Mouse (Mus musculus) retina, postnatal 7 days (tissue): Measurements from ENCODE around the gene Dctpp1.
"Not testable (repeated sequence)": the region's sequence is repeated elsewhere in the genome, so short reads cannot be mapped to it uniquely, and the experiment has no call there.

Source experiments
- DNase-seq: peaks from one replicate; pipeline ENCODE4 v3.0.0-alpha.2; 2012; ENCODE audit warnings: low read depth, low spot score

Gene Dctpp1

GRCm38 (mm10) chr7:127270666-127271065 lies 10.2 kb upstream of the Dctpp1 start:
- DNase-seq, result no peak

- DNase-seq, result no peak
These were observed 9.7 kb upstream of the Dctpp1 start for GRCm38 (mm10) chr7:127270256-127270655.

- DNase-seq, result no peak
These were observed 3.0 kb upstream of the Dctpp1 start for GRCm38 (mm10) chr7:127263526-127263925.

DNA sequence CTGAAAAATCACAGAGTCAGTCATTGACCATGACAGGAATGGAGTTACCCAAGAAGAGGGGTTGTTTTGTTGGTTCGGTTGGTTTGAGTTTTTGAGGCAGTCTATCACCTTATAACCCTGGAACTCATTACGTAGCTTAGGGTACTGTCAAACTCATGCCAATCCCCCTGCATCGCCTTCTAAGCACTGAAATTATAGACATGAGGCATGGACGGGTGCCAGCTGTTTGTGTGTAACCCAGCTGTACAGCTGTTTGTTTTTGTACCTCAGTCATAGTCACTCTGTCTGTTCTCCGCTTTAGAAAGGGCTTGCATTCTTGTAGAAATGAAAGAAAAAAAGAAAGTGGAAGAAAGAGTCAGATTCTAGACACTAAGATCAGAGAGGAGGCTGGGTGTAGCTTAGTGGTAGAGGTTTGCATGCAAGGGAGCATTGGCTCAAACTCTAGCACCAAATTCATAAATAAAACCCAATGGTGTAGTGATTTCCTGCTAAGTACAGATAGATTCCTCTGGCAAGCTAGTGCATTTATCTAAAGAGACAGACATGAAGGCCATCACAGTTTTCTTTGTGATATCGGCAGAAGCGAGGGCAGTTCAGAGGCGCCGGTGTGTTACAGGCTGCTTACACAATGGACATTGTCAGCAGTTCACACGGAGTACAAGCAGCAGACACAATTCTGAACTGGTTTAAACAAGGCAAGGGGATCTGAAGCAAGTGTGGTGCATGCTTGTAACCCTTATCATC lies 1.9 kb upstream of the Dctpp1 start:
- DNase-seq, result no peak

DNA sequence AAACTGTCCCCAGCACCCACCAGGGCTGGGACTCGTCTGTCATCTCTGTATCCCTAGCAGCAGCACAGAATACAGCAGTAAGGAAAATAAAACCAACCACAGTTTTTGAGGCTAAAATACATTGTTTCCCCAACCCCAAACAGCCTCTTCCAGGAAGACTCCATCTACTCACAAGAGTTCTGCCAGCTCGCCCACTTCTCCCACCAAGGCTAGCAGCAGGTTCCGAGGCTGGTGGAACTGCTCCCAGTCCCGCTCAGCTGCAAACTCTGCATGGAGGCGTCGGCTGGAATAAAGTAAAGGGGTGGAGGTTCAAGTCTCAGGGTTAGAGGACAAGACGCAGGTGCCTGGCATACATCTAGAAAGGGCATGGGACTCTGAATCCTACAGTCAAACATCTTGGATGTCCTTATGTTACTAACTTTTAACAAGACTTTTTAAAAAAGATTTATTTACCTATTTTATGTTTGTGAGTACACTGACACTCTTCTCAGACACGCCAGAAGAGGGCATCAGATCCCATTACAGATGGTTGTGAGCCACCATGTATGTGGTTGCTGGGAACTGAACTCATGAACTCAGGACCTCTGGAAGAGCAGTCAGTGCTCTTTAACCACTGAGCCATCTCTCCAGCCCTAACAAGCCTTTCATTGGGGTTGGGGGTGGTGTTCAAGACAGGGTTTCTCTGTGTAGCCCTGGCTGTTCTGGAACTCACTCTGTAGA lies 1.2 kb downstream of the Dctpp1 start:
- DNase-seq, result no peak

DNA sequence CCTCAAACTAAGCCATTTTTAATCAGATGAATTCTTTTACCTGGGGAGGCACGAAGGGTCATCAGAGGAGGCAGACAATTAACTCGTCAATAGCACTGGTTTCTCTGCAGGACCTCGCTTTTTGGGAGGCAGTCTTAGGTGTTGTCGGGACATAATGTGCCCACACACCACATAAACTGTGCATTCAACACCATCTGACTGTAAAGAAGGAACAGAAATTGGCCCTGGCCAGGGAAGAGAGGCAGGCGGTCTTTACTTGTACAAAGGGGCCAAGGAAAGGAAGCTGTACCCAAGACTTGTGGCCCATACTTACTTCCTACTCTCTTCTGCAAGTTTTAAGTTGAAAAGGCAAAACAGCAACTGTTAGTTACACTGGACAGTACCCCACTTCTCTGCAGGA lies 4.0 kb downstream of the Dctpp1 start:
- DNase-seq, result no peak

GRCm38 (mm10) chr7:127255965-127256364 lies 4.5 kb downstream of the Dctpp1 start:
- DNase-seq, result no peak

GRCm38 (mm10) chr7:127255008-127255407 lies 5.5 kb downstream of the Dctpp1 start:
- DNase-seq, result no peak

GRCm38 (mm10) chr7:127253821-127254769 lies 6.4 kb downstream of the Dctpp1 start:
- DNase-seq, result peak; percentile 95

- no peak for DNase-seq
These were observed 7.2 kb downstream of the Dctpp1 start for GRCm38 (mm10) chr7:127253341-127253740.

DNA sequence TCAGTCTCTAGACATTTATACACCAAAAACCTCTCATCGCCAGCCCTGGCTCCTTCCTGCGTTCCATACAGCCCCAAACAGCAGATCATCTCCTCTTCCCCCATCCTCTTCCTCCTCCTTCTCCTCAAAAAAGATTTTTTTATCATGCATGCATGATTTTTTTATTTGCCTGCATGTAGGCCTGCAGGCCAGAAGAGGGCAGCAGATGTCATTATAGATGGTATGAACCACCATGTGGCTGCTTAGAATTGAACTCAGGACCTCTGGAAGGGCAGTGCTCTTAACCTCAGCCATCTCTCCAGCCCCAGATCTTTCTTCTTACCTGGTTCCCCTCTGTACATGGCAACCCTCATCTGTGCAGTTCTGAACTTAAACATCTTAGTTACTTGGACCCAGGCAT lies 8.1 kb downstream of the Dctpp1 start:
- no peak for DNase-seq

DNA sequence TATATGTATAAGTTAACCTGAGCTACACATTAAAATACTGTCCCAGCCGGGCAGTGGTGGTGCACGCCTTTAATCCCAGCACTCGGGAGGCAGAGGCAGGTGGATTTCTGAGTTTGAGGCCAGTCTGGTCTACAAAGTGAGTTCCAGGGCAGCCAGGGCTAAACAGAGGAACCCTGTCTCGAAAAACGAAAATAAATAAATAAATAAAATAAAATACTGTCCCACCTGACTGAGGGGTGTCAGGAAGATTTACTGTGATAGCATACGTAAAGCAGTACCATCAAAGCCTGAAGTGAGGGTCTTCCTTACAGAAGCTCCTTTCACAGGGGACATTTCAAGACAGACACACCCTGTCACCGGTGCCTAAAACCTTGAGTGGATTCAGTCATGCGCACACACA lies 10.0 kb downstream of the Dctpp1 start:
- not testable (repeated sequence) for DNase-seq

- no peak for DNase-seq
These were observed 15.6 kb downstream of the Dctpp1 start for GRCm38 (mm10) chr7:127244658-127245510.

- peak; percentile 81 for DNase-seq
These were observed 16.4 kb downstream of the Dctpp1 start, which contains the start of gene Zfp771 for GRCm38 (mm10) chr7:127243870-127244657. TSS of gene Zfp771 (plus strand) at chr7:127244274.

GRCm38 (mm10) chr7:127243361-127243867 lies 17.1 kb downstream of the Dctpp1 start:
- no peak for DNase-seq

DNA sequence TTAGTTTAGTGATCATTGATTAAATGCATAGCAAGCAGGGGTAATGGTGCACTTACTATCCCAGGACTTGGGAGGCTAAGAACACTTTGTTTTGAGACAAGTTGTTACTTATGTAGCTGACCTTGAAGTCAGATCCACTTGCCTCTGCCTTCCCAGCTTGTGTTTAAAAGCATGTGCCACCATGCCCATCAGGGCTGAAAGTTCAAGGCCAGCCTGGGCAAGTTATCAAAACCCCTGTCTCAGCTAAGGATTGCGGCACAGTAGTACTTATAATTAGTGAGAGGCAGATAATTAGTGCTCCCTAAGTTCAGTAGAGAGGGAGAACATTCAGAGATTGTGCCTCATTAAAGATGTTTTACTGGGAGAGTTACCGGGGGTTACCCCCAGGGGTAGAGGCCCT lies 25.7 kb downstream of the Dctpp1 start:
- DNase-seq, result no peak

DNA sequence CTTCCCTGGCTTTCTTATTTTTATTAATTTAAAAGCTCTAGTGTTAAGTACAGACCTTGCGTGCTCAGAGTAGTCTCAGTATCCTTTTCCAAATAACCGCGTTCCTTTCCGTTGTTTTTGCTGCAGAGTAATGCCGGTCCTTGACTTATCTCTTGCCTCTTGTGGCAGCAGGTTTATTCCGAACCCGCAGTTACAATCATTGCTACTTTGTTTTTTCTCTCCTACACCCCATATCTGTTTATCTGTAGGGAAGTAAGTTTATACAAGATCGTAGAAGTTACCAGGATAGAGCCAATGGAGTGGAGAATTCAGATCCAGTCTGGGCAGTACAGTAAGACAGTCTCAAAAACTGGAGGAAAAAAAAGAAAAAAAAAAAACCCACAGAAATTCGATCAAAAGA lies 26.7 kb downstream of the Dctpp1 start:
- no peak for DNase-seq

DNA sequence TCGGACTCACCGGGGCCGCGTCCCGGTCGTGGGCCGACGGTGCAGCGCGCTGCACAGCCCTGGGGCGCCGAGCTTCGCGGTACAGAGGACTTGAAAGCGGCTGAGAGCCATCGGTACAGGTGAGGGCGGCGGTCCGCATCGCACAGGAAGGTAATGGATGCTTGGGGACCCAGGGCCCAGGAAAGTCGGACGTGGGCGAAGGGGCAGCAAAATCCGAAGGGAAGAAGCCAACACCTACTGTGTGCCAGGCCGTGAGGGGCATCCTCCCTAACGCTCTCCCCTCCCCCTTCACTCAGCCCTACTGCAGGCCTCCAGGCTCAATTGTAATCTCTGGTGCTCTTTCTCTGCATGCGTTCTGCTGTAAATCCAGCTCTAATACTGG lies 27.1 kb downstream of the Dctpp1 start:
- DNase-seq, result no peak

DNA sequence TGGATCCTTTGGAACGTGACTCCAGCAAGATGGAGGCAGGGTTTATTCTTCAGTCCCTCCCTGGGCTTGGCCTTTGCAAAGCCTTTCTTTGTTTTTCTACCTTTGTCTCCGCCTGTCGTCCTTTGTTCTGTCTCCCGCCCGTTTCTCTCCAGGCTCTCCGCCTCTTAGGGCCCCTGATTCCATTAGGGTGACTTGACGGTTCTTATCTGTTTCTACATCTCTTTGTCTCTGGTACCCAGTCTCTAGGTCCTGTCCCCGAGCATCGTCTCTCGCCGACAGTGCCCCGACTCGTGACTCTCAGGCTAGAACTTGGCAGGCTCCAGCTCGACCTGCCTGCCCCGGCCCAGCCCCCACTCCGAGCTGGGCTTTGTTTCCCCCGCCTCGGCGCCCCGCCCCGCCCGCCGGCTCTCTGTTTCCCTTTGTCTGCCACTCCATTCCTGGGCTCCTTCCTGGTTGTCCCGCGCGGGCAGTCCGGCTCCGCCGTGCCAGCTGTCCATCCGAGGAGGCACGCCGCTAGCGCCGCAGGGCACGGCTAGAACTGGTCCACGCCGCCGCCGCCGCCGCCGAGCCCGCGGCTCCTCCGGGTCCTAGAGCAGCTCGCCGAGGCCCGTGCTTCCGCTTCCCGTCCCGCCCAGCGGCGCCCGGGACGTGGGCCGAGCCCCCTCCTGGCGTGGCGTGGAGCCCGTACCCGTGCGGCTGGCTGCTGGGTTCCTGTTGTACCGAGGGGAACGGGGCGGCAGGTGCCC lies 27.7 kb downstream of the Dctpp1 start, which contains the start of the genes Zfp553 and Sept1:
Gene Zfp553, plus strand, starts transcription at position 440 of the 746 bp plus-strand sequence.
Gene Sept1, minus strand, starts transcription at position 509 of the 746 bp plus-strand sequence.
- DNase-seq, result peak; percentile 75
